Mouse (Mus musculus) forebrain, embryonic 10.5 days (tissue): ENCODE measurements around the gene Gtf2ird2. TPM values are rescaled to one million over a fixed set of nuclear protein-coding genes. Genes with fewer than 3 reads are reported as not detected.

Experiments used
- DNase-seq: peaks from one replicate; pipeline ENCODE4 v3.0.0-alpha.2; 2017; ENCODE audit warnings: low spot score; ENCODE audit errors: extremely low spot score
- H3K27ac ChIP-seq: fragments of 300-500 bp; sonication (generic); 2 replicates; pipeline ENCODE4 v1.5.1; 2016; ENCODE audit warnings: mild to moderate bottlenecking
- H3K27me3 ChIP-seq: fragments of 300-500 bp; sonication (generic); 2 replicates; pipeline ENCODE4 v1.6.1; 2016; ENCODE audit warnings: mild to moderate bottlenecking; ENCODE audit not compliant: poor library complexity, severe bottlenecking
- H3K36me3 ChIP-seq: fragments of 300-500 bp; sonication (generic); replicated peaks from 2 replicates; pipeline ENCODE4 v1.6.1; 2016; ENCODE audit warnings: mild to moderate bottlenecking, moderate library complexity
- H3K4me1 ChIP-seq: fragments of 300-500 bp; sonication (generic); 2 replicates; pipeline ENCODE4 v1.6.1; 2016
- H3K4me3 ChIP-seq: fragments of 300-500 bp; sonication (generic); 2 replicates; pipeline ENCODE4 v1.5.1; 2016; ENCODE audit warnings: mild to moderate bottlenecking, moderate library complexity
- H3K9me3 ChIP-seq: fragments of 300-500 bp; sonication (generic); 2 replicates; pipeline ENCODE4 v1.6.1; 2016; ENCODE audit warnings: mild to moderate bottlenecking, moderate library complexity
- WGBS: fragments of 180-500 bp; shearing (Covaris S2); methylation state at CpG from one replicate; pipeline ENCODE4 v1.1.7; 2016; 5-methylcytosine and 5-hydroxymethylcytosine counted together
- polyA plus RNA-seq: library from polyadenylated mRNA; unstranded; fragments of >200 nt; fragmentation: Nextera tagmentation; extraction: Ambion mirVana; gene quantifications from 2 replicates; pipeline ENCODE4 v1.2.1, GENCODE M21; 2016

The Gtf2ird2 gene
- polyA plus RNA-seq, 1 experiment from 2014 or later: 7.6 TPM

- no peaks in the 10 kb centered on the region; the same call in 1 of the 2 replicates for H3K4me1 ChIP-seq
Observed at GRCm38 (mm10) chr5:134166642-134167041, 17.2 kb upstream of the Gtf2ird2 start.

GRCm38 (mm10) chr5:134168033-134168432 is 15.8 kb upstream of the Gtf2ird2 start:
- 89% methylated on average over 9 of the region's 9 CpGs for WGBS

More at GRCm38 (mm10) chr5:134166642-134167041, 17.2 kb upstream of the Gtf2ird2 start:
- Histone ChIP-seq H3K4me3 (no peak overlapping the region), H3K36me3 (peaks cover 91% of the 10 kb centered on the region), H3K9me3 (no peaks in the 10 kb centered on the region), H3K27me3 (no peaks in the 10 kb centered on the region), H3K27ac (no peak overlapping the region)
- 96% methylated on average over 7 of the region's 7 CpGs for WGBS
- DNase-seq: no peak

DNA sequence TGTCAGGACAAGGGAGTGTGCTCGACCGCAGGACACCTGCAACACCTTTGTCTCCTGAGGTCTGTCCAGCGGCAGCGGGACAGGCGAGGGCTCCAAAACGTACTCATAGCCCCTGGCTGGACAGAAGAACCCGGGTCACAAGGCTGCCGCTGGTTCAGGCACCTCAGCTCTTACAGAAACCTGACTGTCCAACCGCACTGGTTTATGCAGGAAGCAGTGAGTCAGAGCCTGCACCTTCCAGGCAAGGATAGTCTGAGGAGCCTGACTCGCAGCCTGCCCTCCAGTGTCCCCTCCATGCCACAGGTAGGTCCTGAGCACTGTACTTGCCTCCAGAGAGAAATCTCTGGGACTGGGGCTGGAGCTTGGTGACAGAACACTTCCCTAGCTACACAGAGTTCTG is 14.6 kb upstream of the Gtf2ird2 start:
- H3K4me3 ChIP-seq: no peak overlapping the region
- H3K9me3 ChIP-seq: no peaks in the 10 kb centered on the region
- H3K4me1 ChIP-seq: peaks cover 11% of the 10 kb centered on the region
- WGBS: 88% methylated on average over 10 of the region's 10 CpGs
- H3K27ac ChIP-seq: no peak overlapping the region
- H3K36me3 ChIP-seq: peaks cover 83% of the 10 kb centered on the region
- DNase-seq: no peak
- no peaks in the 10 kb centered on the region for H3K27me3 ChIP-seq

More at GRCm38 (mm10) chr5:134168033-134168432, 15.8 kb upstream of the Gtf2ird2 start:
- Histone ChIP-seq H3K27me3 (no peaks in the 10 kb centered on the region), H3K9me3 (no peaks in the 10 kb centered on the region), H3K27ac (no peak overlapping the region), H3K4me3 (no peak overlapping the region), H3K36me3 (peaks cover 89% of the 10 kb centered on the region), H3K4me1 (peaks cover 5% of the 10 kb centered on the region)
- no peak for DNase-seq

- WGBS: 95% methylated on average over 8 of the region's 8 CpGs
- no peaks in the 10 kb centered on the region for H3K9me3 ChIP-seq
- no peak for DNase-seq
- H3K36me3 ChIP-seq: peaks cover 74% of the 10 kb centered on the region
- no peak overlapping the region for H3K27ac ChIP-seq
- no peak overlapping the region for H3K4me3 ChIP-seq
- peaks cover 20% of the 10 kb centered on the region for H3K4me1 ChIP-seq
- H3K27me3 ChIP-seq: no peaks in the 10 kb centered on the region
Observed at GRCm38 (mm10) chr5:134170167-134170566, 13.7 kb upstream of the Gtf2ird2 start.

GRCm38 (mm10) chr5:134173206-134173605 is 10.6 kb upstream of the Gtf2ird2 start:
- DNase-seq: peak; percentile 53
- Histone ChIP-seq H3K27ac (no peak overlapping the region), H3K27me3 (no peaks in the 10 kb centered on the region), H3K9me3 (no peaks in the 10 kb centered on the region), H3K4me1 (peaks cover 34% of the 10 kb centered on the region), H3K4me3 (no peak overlapping the region), H3K36me3 (peaks cover 45% of the 10 kb centered on the region)
- 40% methylated on average over 4 of the region's 4 CpGs for WGBS

DNA sequence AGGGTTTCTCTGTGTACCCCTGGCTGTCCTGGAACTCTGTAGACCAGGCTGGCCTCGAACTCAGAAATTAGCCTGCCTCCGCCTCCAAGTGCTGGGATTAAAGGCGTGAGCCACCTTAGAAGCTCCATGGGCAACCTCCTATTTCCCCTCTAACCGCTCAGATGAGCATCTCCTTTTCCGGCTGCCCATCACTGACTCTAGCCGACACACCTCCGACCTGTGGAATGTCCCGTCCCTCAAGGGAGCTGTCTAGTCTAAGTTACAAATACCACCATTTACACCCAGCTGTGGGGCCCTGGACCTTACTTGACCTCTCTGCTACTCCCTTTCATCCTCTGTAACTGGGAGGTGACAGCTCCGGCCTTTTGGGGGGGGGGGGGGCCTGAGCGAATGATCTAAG is 8.1 kb upstream of the Gtf2ird2 start:
- WGBS: 9% methylated on average over 10 of the region's 10 CpGs
- Histone ChIP-seq H3K9me3 (no peaks in the 10 kb centered on the region), H3K4me1 (peaks cover 34% of the 10 kb centered on the region), H3K27me3 (no peaks in the 10 kb centered on the region), H3K36me3 (peaks cover 25% of the 10 kb centered on the region), H3K27ac (peak overlapping the region; percentile 93), H3K4me3 (peak overlapping the region; percentile 99)
- DNase-seq: no peak

- Histone ChIP-seq H3K27me3 (no peaks in the 10 kb centered on the region), H3K4me3 (peak within 1 kb of the TSS; percentile 99), H3K27ac (peak within 1 kb of the TSS; percentile 93), H3K9me3 (no peaks in the 10 kb centered on the region), H3K36me3 (peaks cover 19% of the 10 kb centered on the region), H3K4me1 (peaks cover 34% of the 10 kb centered on the region)
- under 1% methylated on average over 72 of the region's 72 CpGs for WGBS
- peak; percentile 80 for DNase-seq
Observed at GRCm38 (mm10) chr5:134176169-134176881, 7.5 kb upstream of the Gtf2ird2 start, which contains the start of gene Rcc1l. Rcc1l (minus strand) TSS chr5:134176774.

- H3K4me1 ChIP-seq: peaks cover 43% of the 10 kb centered on the region
- DNase-seq: no peak
- no peaks in the 10 kb centered on the region for H3K9me3 ChIP-seq
Observed at GRCm38 (mm10) chr5:134178536-134178935, 5.3 kb upstream of the Gtf2ird2 start.

GRCm38 (mm10) chr5:134179871-134180270 is 3.9 kb upstream of the Gtf2ird2 start:
- H3K36me3 ChIP-seq: no peaks in the 10 kb centered on the region
- 35% methylated on average over 7 of the region's 7 CpGs for WGBS
- no peaks in the 10 kb centered on the region for H3K27me3 ChIP-seq
- no peaks in the 10 kb centered on the region for H3K9me3 ChIP-seq
- peak; percentile 74 for DNase-seq
- H3K27ac ChIP-seq: no peak overlapping the region
- peaks cover 43% of the 10 kb centered on the region for H3K4me1 ChIP-seq
- no peak overlapping the region for H3K4me3 ChIP-seq

More at GRCm38 (mm10) chr5:134178536-134178935, 5.3 kb upstream of the Gtf2ird2 start:
- H3K27ac ChIP-seq: no peak overlapping the region
- WGBS: 78% methylated on average over 7 of the region's 7 CpGs
- 0 out of 2 replicates have a peak, but pooled peaks cover 4% of the 10 kb centered on the region for H3K36me3 ChIP-seq
- no peak overlapping the region for H3K4me3 ChIP-seq
- no peaks in the 10 kb centered on the region for H3K27me3 ChIP-seq

GRCm38 (mm10) chr5:134182172-134182571 is 1.6 kb upstream of the Gtf2ird2 start:
- Histone ChIP-seq H3K4me1 (peaks cover 26% of the 10 kb centered on the region), H3K9me3 (no peaks in the 10 kb centered on the region), H3K36me3 (no peaks in the 10 kb centered on the region), H3K27me3 (no peaks in the 10 kb centered on the region), H3K4me3 (no peak overlapping the region; the same call in 1 of the 2 replicates), H3K27ac (no peak overlapping the region)
- WGBS: 78% methylated on average over 3 of the region's 3 CpGs
- DNase-seq: no peak

DNA sequence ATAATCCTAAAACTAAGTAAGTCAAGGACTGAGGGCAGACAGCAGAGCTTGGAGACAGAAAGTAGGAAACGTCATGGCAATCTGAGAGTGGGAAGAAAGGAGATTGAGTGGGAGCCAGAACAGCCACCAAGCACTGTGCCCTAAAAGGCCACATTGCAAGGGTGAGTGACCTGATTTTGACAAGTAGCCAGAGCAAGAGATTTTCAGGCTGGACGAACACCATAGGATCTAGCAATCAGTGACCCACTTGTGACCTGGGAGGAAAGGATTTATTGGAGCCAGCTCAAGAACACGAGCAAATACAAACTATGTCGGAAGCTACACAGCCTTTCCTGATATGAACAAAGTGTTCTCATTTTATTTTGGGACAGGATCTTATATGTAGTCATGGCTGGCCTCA is 1.1 kb upstream of the Gtf2ird2 start:
- H3K27ac ChIP-seq: peak overlapping the region; percentile 100; the same call in 1 of the 2 replicates
- H3K27me3 ChIP-seq: no peaks in the 10 kb centered on the region
- H3K9me3 ChIP-seq: peaks cover 2% of the 10 kb centered on the region; the same call in 1 of the 2 replicates

GRCm38 (mm10) chr5:134183162-134183561 is 657 bp upstream of the Gtf2ird2 start:
- H3K36me3 ChIP-seq: no peaks in the 10 kb centered on the region
- DNase-seq: peak; percentile 21
- peaks cover 2% of the 10 kb centered on the region; the same call in 1 of the 2 replicates for H3K9me3 ChIP-seq
- peak overlapping the region; percentile 100 for H3K27ac ChIP-seq
- 63% methylated on average over 7 of the region's 7 CpGs for WGBS
- H3K27me3 ChIP-seq: no peaks in the 10 kb centered on the region
- H3K4me1 ChIP-seq: peaks cover 26% of the 10 kb centered on the region
- peak overlapping the region; percentile 84 for H3K4me3 ChIP-seq

More for the DNA sequence above, 1.1 kb upstream of the Gtf2ird2 start:
- 79% methylated on average over 4 of the region's 4 CpGs for WGBS
- DNase-seq: no peak
- Histone ChIP-seq H3K4me3 (peak overlapping the region; percentile 84), H3K36me3 (no peaks in the 10 kb centered on the region), H3K4me1 (peaks cover 26% of the 10 kb centered on the region)

DNA sequence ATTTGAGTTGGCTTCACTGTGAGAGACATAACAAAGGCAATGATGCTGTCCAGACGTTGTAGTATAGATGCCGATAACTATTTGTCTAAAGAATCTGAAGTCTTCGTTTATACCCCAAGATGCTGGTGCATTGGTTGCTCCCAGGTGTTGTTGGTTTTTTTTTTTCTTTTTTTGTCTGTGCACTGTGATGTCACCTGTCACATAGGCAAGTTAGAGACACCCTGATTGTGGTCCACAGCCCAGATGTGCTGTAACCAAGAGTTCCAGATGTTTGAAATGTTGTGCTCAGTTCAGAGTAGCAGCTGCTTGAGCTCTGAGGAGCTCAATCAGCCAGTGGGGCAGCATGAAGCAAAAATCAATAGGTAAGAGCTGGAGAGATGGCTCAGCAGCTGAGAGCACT is 2.2 kb downstream of the Gtf2ird2 start:
- H3K4me1 ChIP-seq: peaks cover 26% of the 10 kb centered on the region
- H3K9me3 ChIP-seq: peaks cover 2% of the 10 kb centered on the region; the same call in 1 of the 2 replicates
- H3K4me3 ChIP-seq: no peak overlapping the region
- H3K27me3 ChIP-seq: no peaks in the 10 kb centered on the region
- no peak overlapping the region for H3K27ac ChIP-seq
- DNase-seq: no peak
- H3K36me3 ChIP-seq: no peaks in the 10 kb centered on the region
- WGBS: 92% methylated on average over 3 of the region's 3 CpGs
